Mouse (Mus musculus) spleen, postnatal 14 days (tissue): Measurements from ENCODE around the gene Scn5a.
A peak's percentile ranks its signal among the peaks of the same experiment; 100 is the strongest.

ENCODE experiments used
- DNase-seq, 2 experiments: peaks; one replicate each; pipeline ENCODE4 v3.0.0; 2021 to 2022; ENCODE audit warnings: low spot score in 2 of 2

Gene Scn5a

GRCm38 (mm10) chr9:119460410-119460809 is 118.4 kb downstream of the Scn5a start:
- peak in 1 of 2 experiments; percentile 41 for DNase-seq

- no peak for DNase-seq
These were observed 121.7 kb downstream of the Scn5a start for GRCm38 (mm10) chr9:119457122-119457521.

- DNase-seq, result no peak
These were observed 122.8 kb downstream of the Scn5a start for GRCm38 (mm10) chr9:119455967-119456366.

GRCm38 (mm10) chr9:119445737-119446136 is 133.1 kb downstream of the Scn5a start:
- DNase-seq, result no peak

GRCm38 (mm10) chr9:119444738-119445429 is 133.9 kb downstream of the Scn5a start, which contains the start of gene Exog:
Exog (plus strand) TSS chr9:119444943.
- peak; percentile 89 to 93 for DNase-seq

GRCm38 (mm10) chr9:119438498-119439000 is 140.3 kb downstream of the Scn5a start:
- DNase-seq, result no peak

GRCm38 (mm10) chr9:119438065-119438464 is 140.8 kb downstream of the Scn5a start:
- no peak for DNase-seq

GRCm38 (mm10) chr9:119435855-119436254 is 143.0 kb downstream of the Scn5a start:
- no peak for DNase-seq
